Mouse (Mus musculus) thymus, adult 2 months (tissue): ENCODE measurements around the gene Mpp2.

Experiments
- CTCF ChIP-seq: fragments of 200-500 bp; IDR thresholded peaks from 2 replicates; pipeline ENCODE4 v1.5.1; 2012; ENCODE audit warnings: mild to moderate bottlenecking, control low read depth, low read length, moderate library complexity, borderline replicate concordance; ENCODE audit not compliant: control insufficient read depth, poor library complexity, insufficient read depth; ENCODE audit errors: extremely low read depth
- POLR2A ChIP-seq: fragments of 200-500 bp; IDR thresholded peaks from 2 replicates; pipeline ENCODE4 v1.6.1; 2012; ENCODE audit warnings: mild to moderate bottlenecking, low read length, control low read depth, moderate library complexity; ENCODE audit not compliant: control insufficient read depth, poor library complexity, insufficient read depth; ENCODE audit errors: extremely low read depth

DNA sequence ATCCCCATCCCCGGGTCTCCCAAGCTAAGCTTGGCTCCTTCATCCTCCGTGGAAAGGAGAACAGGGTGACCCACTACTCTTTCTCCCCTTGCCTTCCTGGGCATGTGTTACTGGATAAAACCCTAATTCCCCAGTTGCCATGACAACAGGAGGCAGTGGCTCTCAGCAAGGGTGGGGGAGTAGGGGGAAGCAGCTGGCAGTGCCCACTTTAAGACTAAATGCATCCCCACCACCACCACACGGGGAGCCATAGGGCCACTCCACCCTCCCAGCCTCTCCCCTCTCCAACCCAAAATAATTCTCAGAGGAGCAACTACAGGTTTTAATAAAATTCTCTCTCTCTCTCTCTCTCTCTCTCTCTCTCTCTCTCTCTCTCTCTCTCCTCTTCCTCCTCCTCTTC is 2.0 kb downstream of the Mpp2 start:
- TF ChIP-seq CTCF (no peak), POLR2A (no peak)
